Mouse (Mus musculus): ENCODE data around the gene Gpr65. TPM values are rescaled to one million over a fixed set of nuclear protein-coding genes. Genes with fewer than 3 reads are reported as not detected.

Gpr65 gene
- polyA plus RNA-seq, 1 experiment, result not detected

DNA sequence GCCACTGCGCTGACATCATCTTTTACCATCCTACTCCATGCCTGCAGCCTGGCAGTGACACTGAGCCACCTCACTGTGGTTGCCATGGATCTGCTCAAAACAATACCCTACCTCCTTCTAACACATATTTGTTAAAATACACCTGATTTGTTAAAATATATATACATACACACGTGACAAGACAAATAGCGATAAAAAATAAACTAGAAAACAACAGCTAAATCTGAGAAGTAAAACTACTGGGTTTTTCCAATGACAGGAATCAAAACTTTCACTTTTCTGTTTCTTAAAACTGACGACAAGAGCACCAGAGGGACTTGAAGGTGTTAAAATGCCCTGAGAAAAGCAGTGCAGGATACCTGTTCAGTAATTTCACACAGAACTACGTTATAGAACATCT is 23.6 kb upstream of the Gpr65 start:
- Histone ChIP-seq H3K4me3 (ENCODE audit: insufficient read depth, poor library complexity, severe bottlenecking) (no peak overlapping the region), H3K36me3 (ENCODE audit: control insufficient read depth, insufficient read depth) (peaks cover 17% of the 10 kb centered on the region), H3K79me2 (ENCODE audit: control insufficient read depth, insufficient read depth) (no peaks in the 10 kb centered on the region), H3K79me3 (ENCODE audit: low read depth) (no peaks in the 10 kb centered on the region), H3K27me3 (ENCODE audit: control insufficient read depth, insufficient read depth, insufficient read length) (no peaks in the 10 kb centered on the region), H3ac (ENCODE audit: control insufficient read depth, insufficient read length, low read depth) (no peak overlapping the region)
- no peak for TF ChIP-seq CTCF (IDR thresholded peaks at IDR 0.05; ENCODE audit: control insufficient read depth, insufficient read depth, insufficient read length)
- no peak for TF ChIP-seq MYOD1 (IDR thresholded peaks at IDR 0.05; ENCODE audit: control insufficient read depth, insufficient read length, low read depth)
- TF ChIP-seq FOSL1 (IDR thresholded peaks at IDR 0.05; ENCODE audit: insufficient read depth, low read length, poor library complexity, severe bottlenecking), result no peak
- no peak for TF ChIP-seq MYOG (IDR thresholded peaks at IDR 0.05; ENCODE audit: control insufficient read depth, extremely low read depth, insufficient read length)
- no peak for TF ChIP-seq USF1 (IDR thresholded peaks at IDR 0.05; ENCODE audit: low read depth)
- TF ChIP-seq CEBPB (IDR thresholded peaks at IDR 0.05; ENCODE audit: low read depth), result no peak
- no peak for TF ChIP-seq MAX (IDR thresholded peaks at IDR 0.05)

GRCm38 (mm10) chr12:98246835-98247234 is 21.6 kb upstream of the Gpr65 start:
- no peaks in the 10 kb centered on the region for H3K79me2 ChIP-seq (ENCODE audit: control insufficient read depth, insufficient read depth)
- H3ac ChIP-seq (ENCODE audit: control insufficient read depth, insufficient read length, low read depth), result no peak overlapping the region
- H3K27me3 ChIP-seq (ENCODE audit: control insufficient read depth, insufficient read depth, insufficient read length), result no peaks in the 10 kb centered on the region
- peaks cover 23% of the 10 kb centered on the region for H3K36me3 ChIP-seq (ENCODE audit: control insufficient read depth, insufficient read depth)
- H3K4me3 ChIP-seq (ENCODE audit: insufficient read depth, poor library complexity, severe bottlenecking), result no peak overlapping the region
- TF ChIP-seq MAX (IDR thresholded peaks at IDR 0.05) (no peak), FOSL1 (IDR thresholded peaks at IDR 0.05; ENCODE audit: insufficient read depth, low read length, poor library complexity, severe bottlenecking) (no peak), USF1 (IDR thresholded peaks at IDR 0.05; ENCODE audit: low read depth) (no peak), MYOG (IDR thresholded peaks at IDR 0.05; ENCODE audit: control insufficient read depth, extremely low read depth, insufficient read length) (no peak), MYOD1 (IDR thresholded peaks at IDR 0.05; ENCODE audit: control insufficient read depth, insufficient read length, low read depth) (no peak), CTCF (IDR thresholded peaks at IDR 0.05; ENCODE audit: control insufficient read depth, insufficient read depth, insufficient read length) (no peak), CEBPB (IDR thresholded peaks at IDR 0.05; ENCODE audit: low read depth) (no peak)
- H3K79me3 ChIP-seq (ENCODE audit: low read depth), result no peaks in the 10 kb centered on the region

DNA sequence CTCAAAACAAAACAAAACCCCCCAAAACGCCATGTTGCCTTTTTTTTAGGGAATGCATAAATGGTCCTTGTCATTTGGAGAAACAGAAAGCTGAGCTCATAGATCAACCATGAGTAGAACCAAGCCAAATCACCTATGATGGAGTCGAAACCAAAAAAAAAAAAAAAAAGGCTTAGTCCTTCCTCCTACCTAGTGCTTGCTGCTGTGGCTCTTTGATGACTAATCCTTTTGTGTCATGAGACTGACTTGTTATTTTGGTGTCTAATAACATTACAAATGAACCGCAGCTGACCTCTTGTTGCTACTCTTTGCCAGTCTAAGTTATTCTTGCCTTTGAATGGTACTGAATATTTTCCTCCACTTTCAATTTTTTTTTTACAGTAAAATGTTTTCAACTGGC is 18.8 kb upstream of the Gpr65 start:
- peak; percentile 48 for TF ChIP-seq USF1 (IDR thresholded peaks at IDR 0.05; ENCODE audit: low read depth)
- TF ChIP-seq MYOD1 (IDR thresholded peaks at IDR 0.05; ENCODE audit: control insufficient read depth, insufficient read length, low read depth), result no peak
- TF ChIP-seq FOSL1 (IDR thresholded peaks at IDR 0.05; ENCODE audit: insufficient read depth, low read length, poor library complexity, severe bottlenecking), result peak; percentile 17
- Histone ChIP-seq H3K79me2 (ENCODE audit: control insufficient read depth, insufficient read depth) (no peaks in the 10 kb centered on the region), H3K36me3 (ENCODE audit: control insufficient read depth, insufficient read depth) (peaks cover 24% of the 10 kb centered on the region), H3ac (ENCODE audit: control insufficient read depth, insufficient read length, low read depth) (no peak overlapping the region), H3K4me3 (ENCODE audit: insufficient read depth, poor library complexity, severe bottlenecking) (no peak overlapping the region), H3K79me3 (ENCODE audit: low read depth) (no peaks in the 10 kb centered on the region), H3K27me3 (ENCODE audit: control insufficient read depth, insufficient read depth, insufficient read length) (no peaks in the 10 kb centered on the region)

DNA sequence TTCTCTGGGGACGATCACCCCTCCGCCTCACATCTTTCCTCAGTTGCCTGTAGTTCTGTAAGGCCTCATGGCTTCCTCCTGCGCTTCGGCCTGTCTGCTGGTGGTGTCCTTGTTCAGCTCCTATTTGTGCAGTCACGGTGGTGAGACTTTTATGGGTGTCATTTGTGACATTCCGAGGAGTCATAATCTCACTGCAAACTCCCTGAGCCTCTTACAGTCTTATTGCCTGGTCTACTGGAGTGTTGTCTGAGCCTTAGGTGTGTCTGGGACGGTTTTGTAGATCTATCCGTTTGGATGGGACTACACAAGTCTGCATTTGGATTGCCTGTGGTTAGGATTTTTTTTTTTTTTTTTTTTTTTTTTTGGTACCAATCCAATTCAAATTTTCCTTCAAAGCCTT is 18.1 kb upstream of the Gpr65 start:
- H3K36me3 ChIP-seq (ENCODE audit: control insufficient read depth, insufficient read depth), result peaks cover 24% of the 10 kb centered on the region
- H3K79me3 ChIP-seq (ENCODE audit: low read depth), result no peaks in the 10 kb centered on the region
- H3K79me2 ChIP-seq (ENCODE audit: control insufficient read depth, insufficient read depth), result no peaks in the 10 kb centered on the region
- TF ChIP-seq MYOD1 (IDR thresholded peaks at IDR 0.05; ENCODE audit: control insufficient read depth, insufficient read length, low read depth) (no peak), FOSL1 (IDR thresholded peaks at IDR 0.05; ENCODE audit: insufficient read depth, low read length, poor library complexity, severe bottlenecking) (no peak), USF1 (IDR thresholded peaks at IDR 0.05; ENCODE audit: low read depth) (no peak), CEBPB (IDR thresholded peaks at IDR 0.05; ENCODE audit: low read depth) (no peak), MAX (IDR thresholded peaks at IDR 0.05) (no peak), MYOG (IDR thresholded peaks at IDR 0.05; ENCODE audit: control insufficient read depth, extremely low read depth, insufficient read length) (no peak), CTCF (IDR thresholded peaks at IDR 0.05; ENCODE audit: control insufficient read depth, insufficient read depth, insufficient read length) (no peak)
- H3K4me3 ChIP-seq (ENCODE audit: insufficient read depth, poor library complexity, severe bottlenecking), result no peak overlapping the region
- no peaks in the 10 kb centered on the region for H3K27me3 ChIP-seq (ENCODE audit: control insufficient read depth, insufficient read depth, insufficient read length)
- no peak overlapping the region for H3ac ChIP-seq (ENCODE audit: control insufficient read depth, insufficient read length, low read depth)

- Histone ChIP-seq H3K79me2 (ENCODE audit: control insufficient read depth, insufficient read depth) (no peaks in the 10 kb centered on the region), H3ac (ENCODE audit: control insufficient read depth, insufficient read length, low read depth) (no peak overlapping the region), H3K36me3 (ENCODE audit: control insufficient read depth, insufficient read depth) (peaks cover 14% of the 10 kb centered on the region), H3K79me3 (ENCODE audit: low read depth) (no peaks in the 10 kb centered on the region), H3K27me3 (ENCODE audit: control insufficient read depth, insufficient read depth, insufficient read length) (no peaks in the 10 kb centered on the region), H3K4me3 (ENCODE audit: insufficient read depth, poor library complexity, severe bottlenecking) (no peak overlapping the region)
- TF ChIP-seq MAX (IDR thresholded peaks at IDR 0.05) (no peak), MYOG (IDR thresholded peaks at IDR 0.05; ENCODE audit: control insufficient read depth, extremely low read depth, insufficient read length) (no peak), FOSL1 (IDR thresholded peaks at IDR 0.05; ENCODE audit: insufficient read depth, low read length, poor library complexity, severe bottlenecking) (no peak), CTCF (IDR thresholded peaks at IDR 0.05; ENCODE audit: control insufficient read depth, insufficient read depth, insufficient read length) (no peak), USF1 (IDR thresholded peaks at IDR 0.05; ENCODE audit: low read depth) (no peak), MYOD1 (IDR thresholded peaks at IDR 0.05; ENCODE audit: control insufficient read depth, insufficient read length, low read depth) (no peak), CEBPB (IDR thresholded peaks at IDR 0.05; ENCODE audit: low read depth) (no peak)
These were observed 16.0 kb upstream of the Gpr65 start for GRCm38 (mm10) chr12:98252417-98252816.

- Histone ChIP-seq H3K36me3 (ENCODE audit: control insufficient read depth, insufficient read depth) (peaks cover 11% of the 10 kb centered on the region), H3K79me2 (ENCODE audit: control insufficient read depth, insufficient read depth) (no peaks in the 10 kb centered on the region), H3K27me3 (ENCODE audit: control insufficient read depth, insufficient read depth, insufficient read length) (no peaks in the 10 kb centered on the region), H3ac (ENCODE audit: control insufficient read depth, insufficient read length, low read depth) (no peak overlapping the region), H3K79me3 (ENCODE audit: low read depth) (peaks cover 2% of the 10 kb centered on the region), H3K4me3 (ENCODE audit: insufficient read depth, poor library complexity, severe bottlenecking) (no peak overlapping the region)
- no peak for TF ChIP-seq FOSL1 (IDR thresholded peaks at IDR 0.05; ENCODE audit: insufficient read depth, low read length, poor library complexity, severe bottlenecking)
- no peak for TF ChIP-seq CEBPB (IDR thresholded peaks at IDR 0.05; ENCODE audit: low read depth)
- no peak for TF ChIP-seq MYOG (IDR thresholded peaks at IDR 0.05; ENCODE audit: control insufficient read depth, extremely low read depth, insufficient read length)
- TF ChIP-seq MAX (IDR thresholded peaks at IDR 0.05), result no peak
- TF ChIP-seq USF1 (IDR thresholded peaks at IDR 0.05; ENCODE audit: low read depth), result no peak
- no peak for TF ChIP-seq MYOD1 (IDR thresholded peaks at IDR 0.05; ENCODE audit: control insufficient read depth, insufficient read length, low read depth)
- TF ChIP-seq CTCF (IDR thresholded peaks at IDR 0.05; ENCODE audit: control insufficient read depth, insufficient read depth, insufficient read length), result no peak
These were observed 13.0 kb upstream of the Gpr65 start for GRCm38 (mm10) chr12:98255373-98255995.
